Mouse (Mus musculus) erythroblast, embryonic 14.5 days (primary cell): ENCODE results near the gene Srsy.
"Not testable (repeated sequence)": the region's sequence is repeated elsewhere in the genome, so short reads cannot be mapped to it uniquely, and the experiment has no call there.

Experiments
- GATA1 ChIP-seq: IDR thresholded peaks from 2 replicates; pipeline ENCODE4 v1.6.1; 2012; ENCODE audit warnings: low read length, inconsistent platforms, mixed read lengths
- TAL1 ChIP-seq: IDR thresholded peaks from 3 replicates; pipeline ENCODE4 v1.6.1; 2012; ENCODE audit warnings: low read length, inconsistent platforms, mixed read lengths

- TF ChIP-seq TAL1, GATA1: not testable (repeated sequence)
These were observed at the start of gene Srsy for GRCm38 (mm10) chrY:17937230-17937629.
